18 mouse cellular contexts compared by ENCODE assay signal in genomic region chr4:133397299-133397698, GRCm38 (mm10). TPM values are rescaled to one million over a fixed set of nuclear protein-coding genes. Genes with fewer than 3 reads are reported as not detected.
DNase-seq lines count a peak whose midpoint lies in the region; ATAC-seq and TF ChIP-seq lines count a peak whose summit lies in the region.
"Had no signal": no experiment of that assay in that cellular context is flagged by ENCODE, and none has a peak within 500 bp of the region (broad histone marks: within the 10 kb centered on the region; RNA-seq: fewer than 3 reads in every experiment).

No protein-coding gene starts in this region.

- H3K27me3 ChIP-seq in heart, embryonic 12.5 days (replicated peaks) = no peaks in the 10 kb centered on the region
- no peaks in the 10 kb centered on the region for H3K27me3 ChIP-seq in liver, embryonic 13.5 days
- H3K27me3 ChIP-seq in limb, embryonic 10.5 days (ENCODE audit: low read depth, poor library complexity, severe bottlenecking) = no peaks in the 10 kb centered on the region
- H3K27me3 ChIP-seq: hindbrain, embryonic 15.5 days; limb, embryonic 15.5 days; lung, embryonic 15.5 days; neural tube, embryonic 13.5 days; Patski had no signal

- no peak overlapping the region for H3K4me3 ChIP-seq in heart, embryonic 12.5 days
- H3K4me3 ChIP-seq in layer of hippocampus, adult 2 months = no peak overlapping the region
- H3K4me3 ChIP-seq in liver, embryonic 13.5 days (replicated peaks) = no peak overlapping the region
- H3K4me3 ChIP-seq in limb, embryonic 10.5 days = no peak overlapping the region
- H3K4me3 ChIP-seq: hindbrain, embryonic 15.5 days; limb, embryonic 15.5 days; lung, embryonic 15.5 days; neural tube, embryonic 13.5 days had no signal

- H3K4me2 ChIP-seq in heart, embryonic 12.5 days = peak overlapping the region; percentile 9; the same call in 1 of the 2 replicates
- H3K4me2 ChIP-seq in liver, embryonic 13.5 days = no peak overlapping the region
- H3K4me2 ChIP-seq: hindbrain, embryonic 15.5 days; limb, embryonic 15.5 days; lung, embryonic 15.5 days; neural tube, embryonic 13.5 days had no signal

- H3K36me3 ChIP-seq in heart, embryonic 12.5 days = no peaks in the 10 kb centered on the region
- no peaks in the 10 kb centered on the region for H3K36me3 ChIP-seq in liver, embryonic 13.5 days
- no peaks in the 10 kb centered on the region for H3K36me3 ChIP-seq in limb, embryonic 10.5 days
- H3K36me3 ChIP-seq: hindbrain, embryonic 15.5 days; limb, embryonic 15.5 days; lung, embryonic 15.5 days; neural tube, embryonic 13.5 days had no signal

- H3K4me1 ChIP-seq in heart, embryonic 12.5 days (replicated peaks) = peaks cover 81% of the 10 kb centered on the region
- peaks cover 94% of the 10 kb centered on the region for H3K4me1 ChIP-seq in liver, embryonic 13.5 days (replicated peaks)
- peaks cover 60% of the 10 kb centered on the region for H3K4me1 ChIP-seq in limb, embryonic 10.5 days

- ATAC-seq in heart, embryonic 12.5 days (ENCODE audit: insufficient number of reproducible peaks, low FRiP score) = no peak
- no peak for ATAC-seq in liver, embryonic 13.5 days (ENCODE audit: low read depth)
- ATAC-seq: intestine, embryonic 16.5 days; Patski had no signal

- 0 out of 2 replicates have a peak, but pooled peaks have one; percentile 26 for TF ChIP-seq CTCF in layer of hippocampus, adult 2 months (conservative IDR thresholded peaks at IDR 0.05)

- H3K9me3 ChIP-seq in heart, embryonic 12.5 days (replicated peaks) = no peaks in the 10 kb centered on the region
- no peaks in the 10 kb centered on the region for H3K9me3 ChIP-seq in liver, embryonic 13.5 days (replicated peaks)
- H3K9me3 ChIP-seq in limb, embryonic 10.5 days (replicated peaks) = no peaks in the 10 kb centered on the region
- H3K9me3 ChIP-seq: hindbrain, embryonic 15.5 days; limb, embryonic 15.5 days; lung, embryonic 15.5 days; neural tube, embryonic 13.5 days had no signal

- 47% methylated on average over 5 of the region's 5 CpGs for WGBS in heart, embryonic 12.5 days
- 61% methylated on average over 5 of the region's 5 CpGs for WGBS in liver, embryonic 13.5 days (ENCODE audit: insufficient replicate concordance)
- 56% methylated on average over 5 of the region's 5 CpGs for WGBS in limb, embryonic 10.5 days

- peak overlapping the region; percentile 13; the same call in 1 of the 2 replicates for H3K27ac ChIP-seq in heart, embryonic 12.5 days (ENCODE audit: poor library complexity, severe bottlenecking)
- H3K27ac ChIP-seq in layer of hippocampus, adult 2 months = no peak overlapping the region
- H3K27ac ChIP-seq in liver, embryonic 13.5 days = peak overlapping the region; percentile 70; the same call in 1 of the 2 replicates
- no peak overlapping the region for H3K27ac ChIP-seq in limb, embryonic 10.5 days
- H3K27ac ChIP-seq: hindbrain, embryonic 15.5 days; limb, embryonic 15.5 days had no signal

- H3K9ac ChIP-seq in heart, embryonic 12.5 days = peak overlapping the region; percentile 42
- no peak overlapping the region for H3K9ac ChIP-seq in liver, embryonic 13.5 days
- H3K9ac ChIP-seq: hindbrain, embryonic 15.5 days; limb, embryonic 15.5 days; lung, embryonic 15.5 days; neural tube, embryonic 13.5 days had no signal

- no peak for DNase-seq in heart, adult 11 months
- no peak for DNase-seq in layer of hippocampus, adult 2 months (ENCODE audit: low spot score in 2 of 2)
- DNase-seq in layer of hippocampus, postnatal 36 days = no peak
- peak; percentile 64 for DNase-seq in ES-CJ7 (ENCODE audit: low read depth, low spot score)
- no peak for DNase-seq in liver, embryonic 13.5 days
- no peak for DNase-seq in limb, embryonic 10.5 days (ENCODE audit: low spot score)
- DNase-seq: cerebellum, adult 2 months; gastrocnemius, postnatal 10 days; midbrain, embryonic 14.5 days; right cerebral cortex, adult 18-20 months; thymus, postnatal 25 days had no signal

RNA-seq across cellular contexts. Expression of gene Slc9a1, which starts 27.8 kb away (rescaled TPM):
- polyA plus RNA-seq in heart, embryonic 12.5 days (2016; fragmentation: Nextera tagmentation; extraction: Ambion mirVana) = 7.3 and 8.8 TPM in 2 replicates
- 10 to 100 TPM; 59.1 to 63.4 TPM for total RNA-seq in layer of hippocampus, adult 2 months (2021)
- total RNA-seq in layer of hippocampus, postnatal 36 days (2021) = 10 to 100 TPM; 60.1 to 63.9 TPM
- 2.7 and 3.1 TPM in 2 replicates for polyA plus RNA-seq in liver, embryonic 13.5 days (2015; fragmentation: Nextera tagmentation; extraction: Ambion mirVana)
- polyA plus RNA-seq in limb, embryonic 10.5 days (2016; fragmentation: Nextera tagmentation; extraction: Ambion mirVana) = 8.7 and 9.0 TPM in 2 replicates

RNA-seq across cellular contexts. Expression of gene Wdtc1, which starts 44.0 kb away (rescaled TPM):
- polyA plus RNA-seq in heart, embryonic 12.5 days (2016; fragmentation: Nextera tagmentation; extraction: Ambion mirVana) = 16.1 and 17.9 TPM in 2 replicates
- 10 to 100 TPM; 78.8 to 82.5 TPM for total RNA-seq in layer of hippocampus, adult 2 months (2021)
- 10 to 100 TPM; 78.5 to 78.9 TPM for total RNA-seq in layer of hippocampus, postnatal 36 days (2021)
- polyA plus RNA-seq in liver, embryonic 13.5 days (2015; fragmentation: Nextera tagmentation; extraction: Ambion mirVana) = 5.5 and 7.1 TPM in 2 replicates
- 14.3 and 15.5 TPM in 2 replicates for polyA plus RNA-seq in limb, embryonic 10.5 days (2016; fragmentation: Nextera tagmentation; extraction: Ambion mirVana)

Comparison
In these comparisons a context has a peak if more than half of its experiments do, and no peak if none do; other contexts are left out.
1. H3K27ac ChIP-seq: peak in heart, embryonic 12.5 days (single experiment) and liver, embryonic 13.5 days (single experiment); none in layer of hippocampus, adult 2 months (single experiment) and limb, embryonic 10.5 days (single experiment).